Mouse (Mus musculus) neural tube, embryonic 13.5 days (tissue): ENCODE results near the gene Tgfbr3. TPM values are rescaled to one million over a fixed set of nuclear protein-coding genes. Genes with fewer than 3 reads are reported as not detected.

Experiments used
- ATAC-seq: fragments of 200-750 bp; cut with Nextera tagmentation; 2 replicates; pipeline ENCODE4 v1.8.0; 2017; ENCODE audit warnings: low read depth, mild to moderate bottlenecking, moderate TSS enrichment, moderate library complexity
- H3K27ac ChIP-seq: fragments of 300-500 bp; sonication (generic); replicated peaks from 2 replicates; pipeline ENCODE4 v1.5.1; 2015; ENCODE audit warnings: moderate library complexity, mild to moderate bottlenecking, inconsistent platforms
- H3K27me3 ChIP-seq: fragments of 300-500 bp; sonication (generic); 2 replicates; pipeline ENCODE4 v1.6.1; 2015; ENCODE audit warnings: mild to moderate bottlenecking, inconsistent platforms
- H3K36me3 ChIP-seq: fragments of 300-500 bp; sonication (generic); 2 replicates; pipeline ENCODE4 v1.6.1; 2015; ENCODE audit warnings: mild to moderate bottlenecking, inconsistent platforms
- H3K4me1 ChIP-seq: fragments of 300-500 bp; sonication (generic); replicated peaks from 2 replicates; pipeline ENCODE4 v1.6.1; 2015; ENCODE audit warnings: inconsistent platforms
- H3K4me2 ChIP-seq: fragments of 300-500 bp; sonication (generic); 2 replicates; pipeline ENCODE4 v1.6.1; 2015; ENCODE audit warnings: inconsistent platforms, mild to moderate bottlenecking, moderate library complexity
- H3K4me3 ChIP-seq: fragments of 300-500 bp; sonication (generic); 2 replicates; pipeline ENCODE4 v1.5.1; 2015; ENCODE audit warnings: mild to moderate bottlenecking, inconsistent platforms
- H3K9ac ChIP-seq: fragments of 300-500 bp; sonication (generic); 2 replicates; pipeline ENCODE4 v1.6.1; 2015; ENCODE audit warnings: moderate library complexity, mild to moderate bottlenecking, inconsistent platforms
- H3K9me3 ChIP-seq: fragments of 300-500 bp; sonication (generic); 2 replicates; pipeline ENCODE4 v1.6.1; 2016; ENCODE audit warnings: inconsistent platforms
- WGBS: fragments of 180-500 bp; shearing (Covaris S2); methylation state at CpG from one replicate; pipeline ENCODE4 v1.1.7; 2015; 5-methylcytosine and 5-hydroxymethylcytosine counted together
- polyA plus RNA-seq: library from polyadenylated mRNA; unstranded; fragments of >200 nt; fragmentation: Nextera tagmentation; extraction: Ambion mirVana; gene quantifications from 2 replicates; pipeline ENCODE4 v1.2.1, GENCODE M21; 2015

The Tgfbr3 gene
- polyA plus RNA-seq, 1 experiment from 2014 or later: 6.9 TPM

- Histone ChIP-seq H3K9me3 (no peaks in the 10 kb centered on the region), H3K9ac (no peak overlapping the region), H3K4me1 (peaks cover 11% of the 10 kb centered on the region), H3K27me3 (no peaks in the 10 kb centered on the region), H3K27ac (no peak overlapping the region), H3K4me3 (no peak overlapping the region), H3K36me3 (no peaks in the 10 kb centered on the region), H3K4me2 (no peak overlapping the region)
- no peak for ATAC-seq
- 88% methylated on average over 9 of the region's 9 CpGs for WGBS
Observed at GRCm38 (mm10) chr5:107193160-107193559, 96.3 kb downstream of the Tgfbr3 start.

- peaks cover 11% of the 10 kb centered on the region for H3K4me1 ChIP-seq
- H3K9ac ChIP-seq: no peak overlapping the region
- no peaks in the 10 kb centered on the region for H3K27me3 ChIP-seq
- ATAC-seq: no peak
- H3K27ac ChIP-seq: no peak overlapping the region
- H3K36me3 ChIP-seq: no peaks in the 10 kb centered on the region
- 66% methylated on average over 7 of the region's 7 CpGs for WGBS
- H3K4me2 ChIP-seq: no peak overlapping the region
- no peaks in the 10 kb centered on the region for H3K9me3 ChIP-seq
- no peak overlapping the region for H3K4me3 ChIP-seq
Observed at GRCm38 (mm10) chr5:107192372-107192771, 97.1 kb downstream of the Tgfbr3 start.

- no peak for ATAC-seq
- Histone ChIP-seq H3K4me1 (no peaks in the 10 kb centered on the region), H3K36me3 (no peaks in the 10 kb centered on the region), H3K4me2 (no peak overlapping the region), H3K4me3 (no peak overlapping the region), H3K27me3 (no peaks in the 10 kb centered on the region), H3K9ac (no peak overlapping the region), H3K9me3 (no peaks in the 10 kb centered on the region), H3K27ac (no peak overlapping the region)
- 86% methylated on average over 10 of the region's 10 CpGs for WGBS
Observed at GRCm38 (mm10) chr5:107188551-107188950, 100.9 kb downstream of the Tgfbr3 start.

GRCm38 (mm10) chr5:107186206-107186605, 103.2 kb downstream of the Tgfbr3 start:
- H3K4me2 ChIP-seq: no peak overlapping the region
- H3K9me3 ChIP-seq: no peaks in the 10 kb centered on the region
- H3K27me3 ChIP-seq: no peaks in the 10 kb centered on the region
- no peak overlapping the region for H3K27ac ChIP-seq
- no peak overlapping the region for H3K4me3 ChIP-seq
- no peaks in the 10 kb centered on the region for H3K36me3 ChIP-seq
- WGBS: 90% methylated on average over 3 of the region's 3 CpGs
- no peak overlapping the region for H3K9ac ChIP-seq
- no peaks in the 10 kb centered on the region for H3K4me1 ChIP-seq
- no peak for ATAC-seq

GRCm38 (mm10) chr5:107184158-107184883, 105.1 kb downstream of the Tgfbr3 start:
- no peaks in the 10 kb centered on the region; the same call in 1 of the 2 replicates for H3K4me1 ChIP-seq
- H3K9me3 ChIP-seq: no peaks in the 10 kb centered on the region
- 84% methylated on average over 8 of the region's 8 CpGs for WGBS
- H3K27ac ChIP-seq: no peak overlapping the region
- H3K36me3 ChIP-seq: no peaks in the 10 kb centered on the region
- H3K27me3 ChIP-seq: no peaks in the 10 kb centered on the region
- no peak overlapping the region for H3K4me2 ChIP-seq
- H3K4me3 ChIP-seq: no peak overlapping the region
- ATAC-seq: no peak
- H3K9ac ChIP-seq: no peak overlapping the region

- WGBS: 81% methylated on average over 6 of the region's 6 CpGs
- ATAC-seq: no peak
- H3K4me1 ChIP-seq: no peaks in the 10 kb centered on the region; the same call in 1 of the 2 replicates
- H3K9me3 ChIP-seq: no peaks in the 10 kb centered on the region
- H3K9ac ChIP-seq: no peak overlapping the region
- H3K27me3 ChIP-seq: no peaks in the 10 kb centered on the region
- no peak overlapping the region for H3K4me3 ChIP-seq
- H3K36me3 ChIP-seq: no peaks in the 10 kb centered on the region
- no peak overlapping the region for H3K27ac ChIP-seq
- no peak overlapping the region for H3K4me2 ChIP-seq
Observed at GRCm38 (mm10) chr5:107183537-107183936, 105.9 kb downstream of the Tgfbr3 start.

GRCm38 (mm10) chr5:107182721-107183120, 106.7 kb downstream of the Tgfbr3 start:
- Histone ChIP-seq H3K27me3 (no peaks in the 10 kb centered on the region), H3K27ac (no peak overlapping the region), H3K9me3 (no peaks in the 10 kb centered on the region), H3K36me3 (no peaks in the 10 kb centered on the region), H3K4me3 (no peak overlapping the region), H3K4me1 (peaks cover 4% of the 10 kb centered on the region), H3K4me2 (no peak overlapping the region), H3K9ac (no peak overlapping the region)
- 91% methylated on average over 7 of the region's 7 CpGs for WGBS
- no peak for ATAC-seq

GRCm38 (mm10) chr5:107181820-107182219, 107.6 kb downstream of the Tgfbr3 start:
- H3K36me3 ChIP-seq: no peaks in the 10 kb centered on the region
- no peaks in the 10 kb centered on the region for H3K9me3 ChIP-seq
- H3K27ac ChIP-seq: no peak overlapping the region
- no peaks in the 10 kb centered on the region for H3K27me3 ChIP-seq
- no peak for ATAC-seq
- H3K9ac ChIP-seq: no peak overlapping the region
- WGBS: 90% methylated on average over 4 of the region's 4 CpGs
- H3K4me1 ChIP-seq: peaks cover 13% of the 10 kb centered on the region
- no peak overlapping the region for H3K4me2 ChIP-seq
- no peak overlapping the region for H3K4me3 ChIP-seq

- 89% methylated on average over 5 of the region's 5 CpGs for WGBS
- no peak overlapping the region for H3K27ac ChIP-seq
- H3K9ac ChIP-seq: no peak overlapping the region
- no peaks in the 10 kb centered on the region for H3K36me3 ChIP-seq
- no peak overlapping the region for H3K4me3 ChIP-seq
- no peaks in the 10 kb centered on the region for H3K9me3 ChIP-seq
- H3K27me3 ChIP-seq: no peaks in the 10 kb centered on the region
- H3K4me1 ChIP-seq: peaks cover 16% of the 10 kb centered on the region
- no peak overlapping the region for H3K4me2 ChIP-seq
- ATAC-seq: no peak
Observed at GRCm38 (mm10) chr5:107179194-107179593, 110.2 kb downstream of the Tgfbr3 start.

GRCm38 (mm10) chr5:107177791-107178190, 111.6 kb downstream of the Tgfbr3 start:
- no peaks in the 10 kb centered on the region for H3K9me3 ChIP-seq
- H3K4me2 ChIP-seq: no peak overlapping the region
- H3K27ac ChIP-seq: no peak overlapping the region
- H3K9ac ChIP-seq: no peak overlapping the region
- WGBS: 34% methylated on average over 6 of the region's 6 CpGs
- H3K27me3 ChIP-seq: no peaks in the 10 kb centered on the region
- peaks cover 18% of the 10 kb centered on the region for H3K4me1 ChIP-seq
- H3K4me3 ChIP-seq: no peak overlapping the region
- no peaks in the 10 kb centered on the region for H3K36me3 ChIP-seq
- ATAC-seq: no peak

GRCm38 (mm10) chr5:107177248-107177647, 112.2 kb downstream of the Tgfbr3 start:
- no peak for ATAC-seq
- H3K9me3 ChIP-seq: no peaks in the 10 kb centered on the region
- H3K27ac ChIP-seq: no peak overlapping the region
- WGBS: 79% methylated on average over 2 of the region's 2 CpGs
- H3K27me3 ChIP-seq: no peaks in the 10 kb centered on the region
- no peak overlapping the region for H3K4me3 ChIP-seq
- no peak overlapping the region for H3K4me2 ChIP-seq
- peaks cover 23% of the 10 kb centered on the region for H3K4me1 ChIP-seq
- no peaks in the 10 kb centered on the region for H3K36me3 ChIP-seq
- H3K9ac ChIP-seq: no peak overlapping the region

GRCm38 (mm10) chr5:107176796-107177195, 112.6 kb downstream of the Tgfbr3 start:
- H3K27me3 ChIP-seq: no peaks in the 10 kb centered on the region
- no peaks in the 10 kb centered on the region for H3K36me3 ChIP-seq
- no peak for ATAC-seq
- H3K4me2 ChIP-seq: no peak overlapping the region
- no peak overlapping the region for H3K9ac ChIP-seq
- H3K27ac ChIP-seq: no peak overlapping the region
- 37% methylated on average over 4 of the region's 4 CpGs for WGBS
- no peaks in the 10 kb centered on the region for H3K9me3 ChIP-seq
- no peak overlapping the region for H3K4me3 ChIP-seq
- peaks cover 26% of the 10 kb centered on the region for H3K4me1 ChIP-seq

- H3K4me3 ChIP-seq: no peak overlapping the region
- 60% methylated on average over 4 of the region's 4 CpGs for WGBS
- no peak overlapping the region for H3K9ac ChIP-seq
- H3K9me3 ChIP-seq: no peaks in the 10 kb centered on the region
- H3K36me3 ChIP-seq: no peaks in the 10 kb centered on the region
- H3K27me3 ChIP-seq: no peaks in the 10 kb centered on the region
- H3K27ac ChIP-seq: no peak overlapping the region
- H3K4me2 ChIP-seq: no peak overlapping the region
- H3K4me1 ChIP-seq: peaks cover 26% of the 10 kb centered on the region
- ATAC-seq: no peak
Observed at GRCm38 (mm10) chr5:107176196-107176595, 113.2 kb downstream of the Tgfbr3 start.
